Mouse (Mus musculus) bone marrow macrophage, adult 2 months (primary cell): Measurements from ENCODE around the gene Plcl2. TPM values are rescaled to one million over a fixed set of nuclear protein-coding genes. Genes with fewer than 3 reads are reported as not detected.

Experiments used
- H3K27ac ChIP-seq: 2 replicates; pipeline ENCODE4 v1.5.1; 2012; ENCODE audit warnings: low read depth, low read length; ENCODE audit not compliant: insufficient read depth
- H3K4me1 ChIP-seq: 2 replicates; pipeline ENCODE4 v1.6.1; 2012; ENCODE audit warnings: low read length; ENCODE audit not compliant: control insufficient read depth, insufficient read depth
- H3K4me3 ChIP-seq: 2 replicates; pipeline ENCODE4 v1.5.1; 2012; ENCODE audit warnings: mild to moderate bottlenecking, low read length, moderate library complexity; ENCODE audit not compliant: insufficient read depth
- CTCF ChIP-seq: IDR thresholded peaks from 2 replicates; pipeline ENCODE4 v1.5.1; 2012; ENCODE audit warnings: low read depth, mild to moderate bottlenecking, low read length, moderate library complexity
- POLR2A ChIP-seq: IDR thresholded peaks from 2 replicates; pipeline ENCODE4 v1.6.1; 2012; ENCODE audit warnings: mild to moderate bottlenecking, low read depth, low read length, borderline replicate concordance
- polyA plus RNA-seq: library from polyadenylated mRNA; stranded (reverse); fragments of >200 nt; gene quantifications from 2 replicates; pipeline ENCODE4 v1.2.4, GENCODE M21; 2012; ENCODE audit not compliant: missing spikeins, insufficient read depth, insufficient read length

The Plcl2 gene
- polyA plus RNA-seq, 1 experiment = 30.9 TPM

GRCm38 (mm10) chr17:50729031-50729430 lies 219.8 kb downstream of the Plcl2 start:
- no peak overlapping the region for H3K4me3 ChIP-seq
- peaks cover 34% of the 10 kb centered on the region for H3K4me1 ChIP-seq
- H3K27ac ChIP-seq = peak overlapping the region; percentile 7; the same call in 1 of the 2 replicates
- TF ChIP-seq CTCF (no peak), POLR2A (no peak)

GRCm38 (mm10) chr17:50729577-50729976 lies 220.4 kb downstream of the Plcl2 start:
- no peak for TF ChIP-seq CTCF
- TF ChIP-seq POLR2A = no peak
- H3K4me1 ChIP-seq = peaks cover 40% of the 10 kb centered on the region
- peak overlapping the region; percentile 59 for H3K27ac ChIP-seq
- no peak overlapping the region for H3K4me3 ChIP-seq

- TF ChIP-seq POLR2A (no peak), CTCF (no peak)
- peaks cover 51% of the 10 kb centered on the region for H3K4me1 ChIP-seq
Observed at GRCm38 (mm10) chr17:50730896-50731295, 221.7 kb downstream of the Plcl2 start.

GRCm38 (mm10) chr17:50731876-50732275 lies 222.7 kb downstream of the Plcl2 start:
- peaks cover 58% of the 10 kb centered on the region for H3K4me1 ChIP-seq
- no peak for TF ChIP-seq CTCF
- TF ChIP-seq POLR2A = no peak
- H3K27ac ChIP-seq = no peak overlapping the region
- no peak overlapping the region for H3K4me3 ChIP-seq

More at GRCm38 (mm10) chr17:50730896-50731295, 221.7 kb downstream of the Plcl2 start:
- H3K27ac ChIP-seq = no peak overlapping the region
- H3K4me3 ChIP-seq = no peak overlapping the region

- no peak overlapping the region for H3K4me3 ChIP-seq
- H3K4me1 ChIP-seq = peaks cover 64% of the 10 kb centered on the region
- H3K27ac ChIP-seq = no peak overlapping the region
- TF ChIP-seq CTCF (no peak), POLR2A (no peak)
Observed at GRCm38 (mm10) chr17:50733390-50733789, 224.2 kb downstream of the Plcl2 start.

- Histone ChIP-seq H3K27ac (peak overlapping the region; percentile 88), H3K4me1 (peaks cover 53% of the 10 kb centered on the region), H3K4me3 (no peak overlapping the region)
- TF ChIP-seq POLR2A = no peak
- no peak for TF ChIP-seq CTCF
Observed at GRCm38 (mm10) chr17:50734781-50735180, 225.6 kb downstream of the Plcl2 start.

GRCm38 (mm10) chr17:50735382-50735954 lies 226.3 kb downstream of the Plcl2 start:
- no peak for TF ChIP-seq CTCF
- TF ChIP-seq POLR2A = no peak
- peaks cover 46% of the 10 kb centered on the region for H3K4me1 ChIP-seq
- H3K27ac ChIP-seq = peak overlapping the region; percentile 88
- no peak overlapping the region for H3K4me3 ChIP-seq

- H3K27ac ChIP-seq = peak overlapping the region; percentile 88
- H3K4me1 ChIP-seq = peaks cover 45% of the 10 kb centered on the region
Observed at GRCm38 (mm10) chr17:50735955-50736533, 226.8 kb downstream of the Plcl2 start.

GRCm38 (mm10) chr17:50737068-50737467 lies 227.9 kb downstream of the Plcl2 start:
- Histone ChIP-seq H3K4me1 (peaks cover 45% of the 10 kb centered on the region), H3K27ac (peak overlapping the region; percentile 48), H3K4me3 (no peak overlapping the region)
- TF ChIP-seq CTCF (no peak), POLR2A (no peak)

More at GRCm38 (mm10) chr17:50735955-50736533, 226.8 kb downstream of the Plcl2 start:
- H3K4me3 ChIP-seq = no peak overlapping the region
- TF ChIP-seq CTCF (no peak), POLR2A (no peak)

Other genes starting within 250 kb of the Plcl2 start
- gene Dazl, start 215.8 kb upstream of the Plcl2 start, polyA plus RNA-seq = not detected in 2 replicates